Mouse (Mus musculus): Measurements from ENCODE around the gene Immp2l.

DNA sequence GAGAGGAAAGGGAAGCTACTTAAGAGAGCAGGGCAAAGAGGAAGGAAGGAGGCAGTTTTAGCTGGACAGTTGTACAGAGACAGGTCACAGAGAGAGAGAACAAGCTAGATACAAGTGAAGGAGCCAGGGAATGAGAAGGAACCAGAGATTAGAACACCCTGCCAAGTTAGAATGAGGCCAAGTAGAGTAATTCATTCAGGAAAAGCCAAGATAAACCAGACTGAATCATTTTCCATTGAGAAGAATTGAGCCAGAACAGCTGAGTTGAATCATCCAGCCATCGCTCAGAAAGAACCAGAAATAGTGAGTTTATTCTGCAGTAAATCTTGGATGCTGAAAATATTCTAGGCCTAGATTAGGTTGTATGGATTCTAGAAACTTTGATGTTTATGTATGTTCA is 1.4 kb upstream of the Immp2l start:
- TF ChIP-seq CTCF (IDR thresholded peaks at IDR 0.05; ENCODE audit: low read depth, low read length): no peak
- TF ChIP-seq POLR2A (IDR thresholded peaks at IDR 0.05; ENCODE audit: extremely low read depth, insufficient read depth, low read length): no peak

Measured in liver, adult 2 months (tissue).